Mouse (Mus musculus): Measurements from ENCODE around the gene Slc26a1.
A peak's percentile ranks its signal among the peaks of the same experiment; 100 is the strongest.

Slc26a1 gene

DNA sequence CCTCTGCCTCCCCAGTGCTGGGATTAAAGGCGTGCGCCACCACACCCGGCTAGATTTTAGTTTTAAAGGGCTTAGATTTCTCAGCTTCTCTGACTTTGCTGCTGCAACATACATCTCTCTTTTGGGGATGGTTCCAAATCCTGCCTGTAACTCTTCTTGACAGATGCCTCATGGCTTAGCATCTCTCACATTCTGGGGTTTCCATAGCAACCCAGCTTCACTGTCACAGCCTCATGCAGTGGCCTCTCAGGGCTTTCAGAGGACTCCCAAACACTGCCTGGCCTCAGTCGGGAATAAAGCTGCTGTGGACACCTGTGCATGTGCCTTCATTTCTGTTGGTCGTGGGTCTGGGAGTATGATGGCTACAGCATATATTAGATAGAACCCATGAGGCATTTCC is 13.7 kb upstream of the Slc26a1 start:
- DNase-seq = no peak

GRCm38 (mm10) chr5:108680871-108681270 is 5.5 kb upstream of the Slc26a1 start:
- no peak for DNase-seq

DNA sequence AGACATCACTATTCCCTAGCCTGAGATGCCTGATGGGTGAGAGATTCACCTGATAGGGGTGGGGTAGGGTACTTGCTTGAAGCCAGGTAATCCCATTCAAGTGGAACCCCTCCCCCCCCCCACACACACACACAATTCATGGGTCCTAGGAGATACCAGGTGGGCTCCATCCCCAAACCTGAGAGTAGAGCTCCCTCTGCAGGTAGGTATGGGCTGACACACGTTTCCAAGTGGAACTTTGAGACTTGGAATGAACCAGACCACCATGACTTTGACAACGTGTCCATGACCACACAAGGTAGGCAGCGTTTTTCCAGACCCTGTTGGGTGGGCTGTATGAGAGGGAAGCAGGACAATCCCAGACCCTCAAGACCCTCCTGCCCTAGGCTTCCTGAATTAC is 4.5 kb upstream of the Slc26a1 start:
- no peak for DNase-seq

GRCm38 (mm10) chr5:108678296-108678854 is 3.0 kb upstream of the Slc26a1 start:
- DNase-seq = no peak

- peak; percentile 25 for DNase-seq
Observed at GRCm38 (mm10) chr5:108677605-108678295, 2.4 kb upstream of the Slc26a1 start.

DNA sequence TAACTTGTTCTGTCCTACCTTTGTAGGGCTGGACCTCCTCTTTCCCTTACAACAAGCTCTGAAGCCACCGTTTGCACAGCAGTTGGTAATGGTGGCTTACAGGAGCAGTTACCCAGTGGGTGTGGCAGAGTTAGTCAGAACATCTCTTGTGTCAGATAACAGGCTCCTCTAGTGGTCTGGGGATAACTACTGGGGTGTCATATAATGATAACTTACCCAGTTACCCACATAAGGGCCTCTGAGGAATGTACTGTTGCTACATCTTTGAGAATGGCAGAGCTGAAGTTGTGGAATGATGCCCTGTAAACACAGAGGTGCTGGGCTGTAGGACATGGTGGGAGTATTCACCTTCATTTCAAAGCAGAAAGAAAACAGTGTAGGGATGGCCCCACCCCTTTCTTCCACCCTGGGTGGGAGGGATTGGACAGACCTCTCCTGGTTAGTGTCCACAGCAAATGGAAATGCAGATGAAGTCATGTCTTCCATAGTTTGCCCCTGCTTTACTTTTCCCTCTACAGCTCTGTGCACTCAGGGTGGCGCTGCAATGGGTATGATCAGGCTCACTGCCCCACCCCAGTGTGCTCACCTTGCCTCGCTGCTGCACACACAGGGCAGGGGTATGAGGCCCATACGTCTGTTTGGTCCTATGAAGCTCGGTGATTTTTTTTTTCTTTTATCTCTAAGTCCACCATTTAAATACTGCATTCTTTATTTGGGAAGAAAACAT is 1.6 kb upstream of the Slc26a1 start:
- no peak for DNase-seq

- no peak for DNase-seq
Observed at GRCm38 (mm10) chr5:108674624-108675023, 745 bp downstream of the Slc26a1 start.

DNA sequence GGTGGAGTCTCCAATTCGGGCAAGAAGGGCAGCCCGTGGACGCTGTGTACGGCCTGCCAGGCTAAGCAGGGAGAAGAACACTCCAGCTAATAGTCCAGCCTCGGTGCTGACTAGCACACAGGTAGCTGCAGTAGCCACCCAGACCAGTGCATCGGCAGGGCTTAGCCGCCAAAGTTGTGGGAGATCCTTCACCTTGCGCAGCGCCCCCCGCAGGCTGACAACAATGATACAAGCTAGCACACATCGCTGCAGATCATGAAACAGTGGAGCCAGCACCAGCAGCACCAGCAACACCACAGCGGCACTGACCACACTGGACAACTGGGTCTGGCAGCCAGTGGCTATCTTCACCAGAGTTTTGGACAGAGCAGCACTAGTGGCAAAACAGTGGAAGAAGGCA is 3.6 kb downstream of the Slc26a1 start:
- no peak for DNase-seq

GRCm38 (mm10) chr5:108670785-108671184 is 4.6 kb downstream of the Slc26a1 start:
- DNase-seq = peak; percentile 61

GRCm38 (mm10) chr5:108669986-108670385 is 5.4 kb downstream of the Slc26a1 start:
- no peak for DNase-seq

GRCm38 (mm10) chr5:108668977-108669936 is 6.1 kb downstream of the Slc26a1 start, which contains the start of gene Dgkq:
Gene Dgkq, minus strand, starts transcription at chr5:108669672.
- DNase-seq = peak; percentile 88

DNA sequence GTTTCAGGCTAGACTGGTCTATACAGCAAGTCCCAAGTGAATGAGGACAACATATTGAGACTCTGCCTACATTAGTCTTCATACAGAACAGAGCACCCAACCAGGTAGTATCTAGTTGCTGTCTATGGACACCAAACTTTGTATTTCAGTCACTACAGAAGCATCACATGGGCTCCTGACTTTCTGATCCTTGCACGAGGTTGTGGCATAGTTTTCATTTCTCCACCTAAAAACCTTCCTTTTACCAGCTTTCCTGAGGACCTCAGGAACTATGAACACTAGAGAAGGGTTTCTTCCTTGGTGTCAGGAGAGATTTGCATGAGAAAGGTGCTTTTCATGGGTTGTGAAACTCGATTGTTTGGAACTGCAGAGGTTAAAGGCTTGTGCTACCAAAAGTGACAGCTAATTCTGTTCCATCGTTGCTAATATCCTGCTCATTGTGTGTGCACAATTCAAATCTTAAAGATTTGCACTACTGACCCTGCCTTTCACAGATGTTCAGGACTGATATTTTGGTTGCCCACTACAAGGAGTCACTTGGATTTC is 6.9 kb downstream of the Slc26a1 start:
- no peak for DNase-seq

DNA sequence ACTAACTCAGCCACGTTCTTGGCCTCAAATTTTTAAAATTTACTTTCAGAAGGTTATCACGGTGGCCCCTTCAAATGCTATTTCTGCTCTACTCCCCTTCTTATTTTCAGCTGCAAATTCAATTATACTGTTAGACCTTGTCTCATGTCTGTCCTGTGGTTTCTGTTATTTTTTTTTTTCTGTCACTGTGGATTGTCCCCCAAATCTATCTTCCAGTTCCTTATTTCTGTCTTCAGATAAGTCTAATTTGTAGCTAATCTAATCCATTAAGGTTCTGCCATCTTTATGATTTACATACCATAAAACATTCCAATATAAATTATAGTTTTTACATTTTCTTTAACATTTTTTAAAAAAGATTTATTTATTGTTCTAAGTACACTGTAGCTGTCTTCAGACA is 8.0 kb downstream of the Slc26a1 start:
- DNase-seq = no peak

DNA sequence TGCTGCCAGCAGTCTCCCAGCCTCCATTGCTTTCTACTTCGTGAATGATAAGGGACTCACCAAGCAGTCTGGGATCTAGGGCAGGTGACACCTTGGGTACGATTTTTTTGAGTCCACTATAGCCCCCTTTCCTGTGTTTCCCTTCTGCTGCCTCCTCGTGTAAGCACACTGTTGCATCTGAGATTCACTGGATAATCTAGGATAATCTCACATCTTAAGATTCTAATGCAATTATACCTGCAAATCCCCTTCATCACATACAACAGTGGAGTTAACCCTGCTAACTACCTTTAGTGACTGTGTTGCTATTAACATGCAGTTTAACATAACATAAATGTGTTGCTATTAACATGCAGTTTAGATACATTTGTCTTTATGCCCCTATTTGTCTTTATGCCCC is 10.3 kb downstream of the Slc26a1 start:
- DNase-seq = no peak

DNA sequence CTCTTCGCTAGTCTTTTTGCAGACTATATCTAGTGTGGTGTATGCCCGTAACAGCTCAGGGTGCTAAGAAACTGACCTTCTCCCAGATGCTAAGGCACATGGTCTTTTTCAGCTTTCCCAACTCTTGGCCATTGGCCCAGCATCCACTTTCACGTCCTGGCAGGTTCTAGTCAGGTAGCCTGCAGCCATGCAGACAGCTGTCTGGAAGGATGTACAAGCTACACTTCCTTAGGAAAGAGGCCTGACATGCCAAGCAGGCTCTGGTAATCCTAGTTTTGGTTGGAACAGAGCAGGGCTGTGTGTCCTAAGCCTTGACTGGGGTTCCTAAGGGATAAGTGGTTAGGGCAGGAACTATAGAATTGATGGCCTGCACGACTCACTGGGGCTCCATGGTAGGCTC is 12.6 kb downstream of the Slc26a1 start:
- no peak for DNase-seq

- DNase-seq = peak; percentile 94
Observed at GRCm38 (mm10) chr5:108660632-108661268, 14.6 kb downstream of the Slc26a1 start.

DNA sequence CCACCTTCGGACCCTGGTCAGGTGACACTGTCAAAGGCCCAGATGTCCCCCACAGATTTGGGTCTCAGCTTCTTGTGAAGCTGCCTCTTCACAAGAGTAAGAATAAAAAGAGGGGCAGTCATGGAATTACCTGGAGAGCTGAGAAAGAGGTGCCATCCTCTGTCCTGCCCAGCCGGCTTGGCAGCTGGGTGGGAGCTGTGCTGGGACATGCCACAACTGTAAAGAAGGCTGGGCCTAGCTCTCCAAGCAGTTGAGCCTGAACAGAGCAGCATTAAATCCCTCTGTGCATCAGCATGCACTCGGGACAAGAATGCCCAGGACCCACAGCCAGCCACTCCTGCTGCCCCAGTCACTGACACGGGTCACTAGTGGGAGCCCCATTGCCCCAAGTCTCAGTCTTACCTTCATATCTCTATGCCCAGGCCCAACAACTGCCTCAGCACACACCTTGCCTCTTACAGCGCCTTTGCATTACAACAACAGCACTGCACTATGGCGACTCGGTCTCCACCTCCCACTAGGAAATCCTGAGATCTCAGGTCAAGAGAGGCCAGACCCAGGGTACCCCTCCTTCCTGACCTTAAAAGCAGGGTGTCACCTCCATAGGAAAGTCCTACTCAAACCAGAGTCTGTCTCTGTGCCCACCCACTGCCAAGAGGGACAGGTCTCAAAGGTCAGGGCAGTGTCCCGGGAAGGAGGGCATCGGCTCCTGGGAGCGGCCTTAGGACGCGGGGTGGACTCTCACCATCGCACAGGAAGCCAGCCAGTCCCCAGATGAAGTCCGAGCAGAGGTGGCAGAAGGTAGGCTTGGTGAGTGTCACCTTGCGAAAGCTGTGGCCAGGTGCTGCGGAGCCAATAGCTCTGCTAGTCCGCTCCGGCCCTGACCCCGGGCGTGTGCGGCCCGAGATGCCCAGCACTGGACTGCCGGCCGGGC is 15.4 kb downstream of the Slc26a1 start, which contains the start of gene Idua:
Gene Idua (plus strand): TSS at position 634 of the 934 bp plus-strand sequence.
- no peak for DNase-seq

DNA sequence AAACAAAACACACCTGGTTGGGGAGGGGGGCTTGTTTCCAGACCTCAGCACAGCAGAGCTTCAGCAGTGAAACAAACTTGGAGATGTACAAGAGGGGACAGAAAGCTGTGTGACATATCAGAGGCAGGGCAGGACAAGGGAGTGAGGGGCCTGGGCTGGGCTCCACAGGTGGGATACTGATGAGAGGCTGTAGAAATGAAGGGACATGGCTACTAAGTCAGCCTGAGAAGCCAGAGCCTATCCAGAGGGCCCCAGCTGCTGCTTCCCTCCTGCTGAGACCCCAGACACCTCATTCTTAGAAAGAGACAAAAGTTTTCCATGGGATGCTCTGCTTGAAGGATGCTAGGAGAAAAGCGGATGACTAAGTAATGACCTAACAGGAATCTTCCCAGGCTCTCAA is 16.8 kb downstream of the Slc26a1 start:
- no peak for DNase-seq

GRCm38 (mm10) chr5:108657406-108657805 is 18.0 kb downstream of the Slc26a1 start:
- DNase-seq = no peak

GRCm38 (mm10) chr5:108655891-108656650 is 19.3 kb downstream of the Slc26a1 start:
- DNase-seq = no peak

Data from lung, postnatal 14 days (tissue).